Mouse (Mus musculus) T-cell, adult 2 months (primary cell): ENCODE data around the gene Vps39.

ENCODE experiments used
- DNase-seq: peaks from one replicate; pipeline ENCODE4 v3.0.0; 2022; ENCODE audit warnings: low spot score

The Vps39 gene

GRCm38 (mm10) chr2:120299866-120300265, 53.1 kb downstream of the Vps39 start:
- DNase-seq, result no peak

- no peak for DNase-seq
Measured at GRCm38 (mm10) chr2:120296160-120296559, 56.8 kb downstream of the Vps39 start.

GRCm38 (mm10) chr2:120291471-120292078, 61.4 kb downstream of the Vps39 start:
- no peak for DNase-seq

- DNase-seq, result no peak
Measured at GRCm38 (mm10) chr2:120288995-120289394, 63.9 kb downstream of the Vps39 start, which contains the start of gene Pla2g4d. TSS of gene Pla2g4d (minus strand) at chr2:120289197.

GRCm38 (mm10) chr2:120288401-120288800, 64.5 kb downstream of the Vps39 start:
- no peak for DNase-seq

- no peak for DNase-seq
Measured at GRCm38 (mm10) chr2:120285639-120286038, 67.3 kb downstream of the Vps39 start.

- no peak for DNase-seq
Measured at GRCm38 (mm10) chr2:120284705-120285104, 68.2 kb downstream of the Vps39 start.

- no peak for DNase-seq
Measured at GRCm38 (mm10) chr2:120284094-120284493, 68.8 kb downstream of the Vps39 start.

- DNase-seq, result no peak
Measured at GRCm38 (mm10) chr2:120283550-120283949, 69.4 kb downstream of the Vps39 start.

GRCm38 (mm10) chr2:120281221-120281620, 71.7 kb downstream of the Vps39 start:
- DNase-seq, result no peak

- peak; percentile 8 for DNase-seq
Measured at GRCm38 (mm10) chr2:120279961-120280360, 73.0 kb downstream of the Vps39 start.

GRCm38 (mm10) chr2:120276951-120277350, 76.0 kb downstream of the Vps39 start:
- DNase-seq, result no peak

- no peak for DNase-seq
Measured at GRCm38 (mm10) chr2:120268635-120269034, 84.3 kb downstream of the Vps39 start.
